Mouse (Mus musculus) neural tube, embryonic 15.5 days (tissue): ENCODE measurements at regions not wholly inside any gene's neighbourhood (a gene's known extent, or its start where the extent isn't known, plus 50 kb on each side); places are given as distances from the start of the nearest gene placed in this dataset. TPM values are rescaled to one million over a fixed set of nuclear protein-coding genes. Genes with fewer than 3 reads are reported as not detected.
"Not testable (repeated sequence)": the region's sequence is repeated elsewhere in the genome, so short reads cannot be mapped to it uniquely, and the experiment has no call there.

Experiments
- ATAC-seq: fragments of 200-750 bp; cut with Nextera tagmentation; 2 replicates; pipeline ENCODE4 v1.8.0; 2017; ENCODE audit warnings: mild to moderate bottlenecking, moderate TSS enrichment, moderate library complexity; ENCODE audit not compliant: low FRiP score
- H3K27ac ChIP-seq: fragments of 300-500 bp; sonication (generic); replicated peaks from 2 replicates; pipeline ENCODE4 v1.5.1; 2015; ENCODE audit warnings: mild to moderate bottlenecking, inconsistent platforms
- H3K27me3 ChIP-seq: fragments of 300-500 bp; sonication (generic); replicated peaks from 2 replicates; pipeline ENCODE4 v1.6.1; 2015; ENCODE audit warnings: inconsistent platforms
- H3K36me3 ChIP-seq: fragments of 300-500 bp; sonication (generic); 2 replicates; pipeline ENCODE4 v1.6.1; 2015; ENCODE audit warnings: inconsistent platforms
- H3K4me1 ChIP-seq: fragments of 300-500 bp; sonication (generic); 2 replicates; pipeline ENCODE4 v1.6.1; 2015; ENCODE audit warnings: inconsistent platforms
- H3K4me2 ChIP-seq: fragments of 300-500 bp; sonication (generic); 2 replicates; pipeline ENCODE4 v1.6.1; 2015; ENCODE audit warnings: inconsistent platforms, mild to moderate bottlenecking, moderate library complexity
- H3K4me3 ChIP-seq: fragments of 300-500 bp; sonication (generic); replicated peaks from 2 replicates; pipeline ENCODE4 v1.5.1; 2015; ENCODE audit warnings: mild to moderate bottlenecking, inconsistent platforms
- H3K9ac ChIP-seq: fragments of 300-500 bp; sonication (generic); replicated peaks from 2 replicates; pipeline ENCODE4 v1.6.1; 2015; ENCODE audit warnings: mild to moderate bottlenecking, inconsistent platforms
- H3K9me3 ChIP-seq: fragments of 300-500 bp; sonication (generic); replicated peaks from 2 replicates; pipeline ENCODE4 v1.6.1; 2016; ENCODE audit warnings: inconsistent platforms
- WGBS: fragments of 180-500 bp; shearing (Covaris S2); methylation state at CpG from one replicate; pipeline ENCODE4 v1.1.7; 2015; ENCODE audit warnings: mixed read lengths; 5-methylcytosine and 5-hydroxymethylcytosine counted together
- microRNA-seq: library from miRNA; unstranded; fragments of <30 nt; microRNA quantifications from one replicate; pipeline ENCODE4, GENCODE M21; 2017

- Histone ChIP-seq H3K27ac (no peak overlapping the region), H3K4me2 (no peak overlapping the region), H3K4me3 (no peak overlapping the region), H3K9me3 (no peaks in the 10 kb centered on the region), H3K36me3 (no peaks in the 10 kb centered on the region), H3K4me1 (no peaks in the 10 kb centered on the region), H3K9ac (no peak overlapping the region), H3K27me3 (no peaks in the 10 kb centered on the region)
- no peak for ATAC-seq
Measured at GRCm38 (mm10) chr9:25833295-25833694, 351.9 kb downstream of the Eepd1 start.

GRCm38 (mm10) chr9:25849914-25850313, 368.6 kb downstream of the Eepd1 start:
- ATAC-seq, H3K36me3 ChIP-seq, H3K27me3 ChIP-seq, H3K27ac ChIP-seq, H3K4me1 ChIP-seq, H3K9me3 ChIP-seq, H3K4me3 ChIP-seq, H3K9ac ChIP-seq, H3K4me2 ChIP-seq: not testable (repeated sequence)
- 93% methylated on average over 2 of the region's 2 CpGs for WGBS

GRCm38 (mm10) chr9:25850608-25851007, 369.3 kb downstream of the Eepd1 start:
- H3K27me3 ChIP-seq, ATAC-seq, H3K9me3 ChIP-seq, H3K4me2 ChIP-seq, H3K36me3 ChIP-seq, H3K9ac ChIP-seq, H3K27ac ChIP-seq, H3K4me1 ChIP-seq, H3K4me3 ChIP-seq: not testable (repeated sequence)
- 62% methylated on average over 3 of the region's 3 CpGs for WGBS

- 58% methylated on average over 1 of the region's 1 CpGs for WGBS
- no peak for ATAC-seq
- Histone ChIP-seq H3K9ac (no peak overlapping the region), H3K4me2 (no peak overlapping the region), H3K9me3 (no peaks in the 10 kb centered on the region), H3K36me3 (no peaks in the 10 kb centered on the region), H3K4me3 (no peak overlapping the region), H3K27ac (no peak overlapping the region), H3K4me1 (no peaks in the 10 kb centered on the region), H3K27me3 (no peaks in the 10 kb centered on the region)
Measured at GRCm38 (mm10) chr9:25854545-25854944, 373.2 kb downstream of the Eepd1 start.

- WGBS = 73% methylated on average over 2 of the region's 2 CpGs
- ATAC-seq = no peak
- H3K9me3 ChIP-seq = no peaks in the 10 kb centered on the region
- H3K4me1 ChIP-seq = no peaks in the 10 kb centered on the region
- H3K4me3 ChIP-seq = no peak overlapping the region
- H3K36me3 ChIP-seq = no peaks in the 10 kb centered on the region
- H3K27ac ChIP-seq = no peak overlapping the region
- H3K27me3 ChIP-seq = no peaks in the 10 kb centered on the region
- H3K9ac ChIP-seq = no peak overlapping the region
- no peak overlapping the region for H3K4me2 ChIP-seq
Measured at GRCm38 (mm10) chr9:25870260-25870659, 388.9 kb downstream of the Eepd1 start.

- Histone ChIP-seq H3K4me1 (no peaks in the 10 kb centered on the region), H3K27ac (no peak overlapping the region), H3K4me3 (no peak overlapping the region), H3K9ac (no peak overlapping the region), H3K27me3 (no peaks in the 10 kb centered on the region), H3K9me3 (no peaks in the 10 kb centered on the region), H3K36me3 (no peaks in the 10 kb centered on the region), H3K4me2 (no peak overlapping the region)
- peak; percentile 59 for ATAC-seq
Measured at GRCm38 (mm10) chr9:25896333-25896905, 415.1 kb downstream of the Eepd1 start.

Small RNA genes in the stretch of these regions (microRNA-seq; reads per million reads assigned to microRNA genes)
- not detected for gene Gm26190
